Mouse (Mus musculus) kidney, postnatal 36 days (tissue): ENCODE data around the gene Utf1.

Source experiments
- DNase-seq, 2 experiments: peaks; one replicate each; pipeline ENCODE4 v3.0.0; 2021 to 2022; ENCODE audit warnings: mixed read lengths in 2 of 2

Utf1 gene

GRCm38 (mm10) chr7:139974307-139974706 lies 30.7 kb downstream of the Utf1 start:
- DNase-seq = no peak

GRCm38 (mm10) chr7:139975471-139975870 lies 31.9 kb downstream of the Utf1 start:
- no peak for DNase-seq

- peak; percentile 84 to 90 for DNase-seq
These were observed 34.8 kb downstream of the Utf1 start, which contains the start of gene 6430531B16Rik for GRCm38 (mm10) chr7:139978278-139978892. Gene 6430531B16Rik (minus strand): TSS chr7:139978755.

GRCm38 (mm10) chr7:139979011-139979719 lies 35.6 kb downstream of the Utf1 start:
- DNase-seq = peak in 1 of 2 experiments; percentile 13

- DNase-seq = no peak
These were observed 37.2 kb downstream of the Utf1 start for GRCm38 (mm10) chr7:139980778-139981177.

- DNase-seq = no peak
These were observed 38.5 kb downstream of the Utf1 start for GRCm38 (mm10) chr7:139982058-139982457.

- no peak for DNase-seq
These were observed 40.9 kb downstream of the Utf1 start for GRCm38 (mm10) chr7:139984505-139984904.

- no peak for DNase-seq
These were observed 44.7 kb downstream of the Utf1 start for GRCm38 (mm10) chr7:139988272-139988671.

- no peak for DNase-seq
These were observed 47.3 kb downstream of the Utf1 start for GRCm38 (mm10) chr7:139990864-139991394.

GRCm38 (mm10) chr7:139992406-139992805 lies 48.8 kb downstream of the Utf1 start, which contains the start of gene Adam8:
Gene Adam8 (minus strand): TSS chr7:139992562.
- DNase-seq = peak; percentile 14 to 52

- DNase-seq = no peak
These were observed 49.9 kb downstream of the Utf1 start for GRCm38 (mm10) chr7:139993532-139993931.

- no peak for DNase-seq
These were observed 50.6 kb downstream of the Utf1 start for GRCm38 (mm10) chr7:139994202-139994601.

GRCm38 (mm10) chr7:139994676-139995075 lies 51.1 kb downstream of the Utf1 start:
- DNase-seq = peak; percentile 53 to 78
